29 mouse cellular contexts compared by ENCODE assay signal in genomic region chr11:98475630-98476433, GRCm38 (mm10). TPM values are rescaled to one million over a fixed set of nuclear protein-coding genes. Genes with fewer than 3 reads are reported as not detected.
"Had no signal": no experiment of that assay in that cellular context is flagged by ENCODE, and none has a peak within 500 bp of the region (broad histone marks: within the 10 kb centered on the region; RNA-seq: fewer than 3 reads in every experiment).

No protein-coding gene starts in this region.

- H3K4me2 ChIP-seq: embryonic facial prominence, embryonic 12.5 days; embryonic facial prominence, embryonic 13.5 days; embryonic facial prominence, embryonic 15.5 days; forebrain, embryonic 12.5 days; forebrain, embryonic 13.5 days; forebrain, embryonic 15.5 days had no signal

- H3K27me3 ChIP-seq: embryonic facial prominence, embryonic 12.5 days; embryonic facial prominence, embryonic 13.5 days; embryonic facial prominence, embryonic 15.5 days; forebrain, embryonic 13.5 days; forebrain, embryonic 15.5 days had no signal

- H3K9ac ChIP-seq: embryonic facial prominence, embryonic 12.5 days; embryonic facial prominence, embryonic 13.5 days; embryonic facial prominence, embryonic 15.5 days; forebrain, embryonic 12.5 days; forebrain, embryonic 13.5 days; forebrain, embryonic 15.5 days; forebrain, postnatal 0 days had no signal

- H3K27ac ChIP-seq: embryonic facial prominence, embryonic 10.5 days; embryonic facial prominence, embryonic 12.5 days; embryonic facial prominence, embryonic 13.5 days; embryonic facial prominence, embryonic 15.5 days; forebrain, embryonic 10.5 days; forebrain, embryonic 12.5 days; forebrain, embryonic 13.5 days; forebrain, embryonic 15.5 days; gastrocnemius, adult 2 months; heart, adult 2 months had no signal

- H3K9me3 ChIP-seq: embryonic facial prominence, embryonic 10.5 days; embryonic facial prominence, embryonic 12.5 days; embryonic facial prominence, embryonic 13.5 days; embryonic facial prominence, embryonic 15.5 days; forebrain, embryonic 10.5 days; forebrain, embryonic 12.5 days; forebrain, embryonic 13.5 days; forebrain, embryonic 15.5 days had no signal

- H3K4me3 ChIP-seq: embryonic facial prominence, embryonic 10.5 days; embryonic facial prominence, embryonic 12.5 days; embryonic facial prominence, embryonic 13.5 days; embryonic facial prominence, embryonic 15.5 days; erythroblast, embryonic 14.5 days; forebrain, embryonic 10.5 days; forebrain, embryonic 12.5 days; forebrain, embryonic 13.5 days; forebrain, embryonic 15.5 days; gastrocnemius, adult 2 months; heart, adult 2 months had no signal

- DNase-seq: cerebellum, adult 9-10 months; cerebellum, adult 9-11 months; cerebellum, postnatal 10 days; cerebellum, postnatal 14 days; cerebellum, postnatal 25 days; cerebellum, postnatal 36 days; embryo, embryonic 11 days; forebrain, postnatal 0 days; gastrocnemius, adult 2 months; gastrocnemius, postnatal 10 days; gastrocnemius, postnatal 14 days; gastrocnemius, postnatal 25 days; gastrocnemius, postnatal 36 days; heart, adult 11 months; heart, adult 18-20 months; heart, adult 2 months had no signal

- H3K4me1 ChIP-seq: embryonic facial prominence, embryonic 15.5 days; forebrain, embryonic 15.5 days had no signal

- H3K36me3 ChIP-seq: embryonic facial prominence, embryonic 10.5 days; embryonic facial prominence, embryonic 12.5 days; embryonic facial prominence, embryonic 13.5 days; embryonic facial prominence, embryonic 15.5 days; forebrain, embryonic 10.5 days; forebrain, embryonic 12.5 days; forebrain, embryonic 15.5 days had no signal

- ATAC-seq: forebrain, embryonic 13.5 days; forebrain, embryonic 14.5 days; forebrain, embryonic 15.5 days; forebrain, embryonic 16.5 days; forebrain, postnatal 0 days had no signal

RNA-seq across cellular contexts. Expression of gene Grb7, which starts 29.6 kb away (rescaled TPM):
- total RNA-seq: common myeloid progenitor, adult 5-6 weeks; gastrocnemius, adult 2 months; gastrocnemius, postnatal 14 days; gastrocnemius, postnatal 36 days; granulocyte monocyte progenitor cell, adult 5-6 weeks had no signal
